Mouse (Mus musculus) right cerebral cortex, postnatal 10 days (tissue): Measurements from ENCODE around the gene Nsmf.

ENCODE experiments used
- DNase-seq, 2 experiments: peaks; one replicate each; pipeline ENCODE4 v3.0.0; 2021; ENCODE audit warnings: low spot score in 2 of 2

Gene Nsmf

GRCm38 (mm10) chr2:25054221-25055067, at the start of gene Nsmf:
Nsmf (plus strand) TSS chr2:25054355.
- DNase-seq = peak; percentile 92 to 94

DNA sequence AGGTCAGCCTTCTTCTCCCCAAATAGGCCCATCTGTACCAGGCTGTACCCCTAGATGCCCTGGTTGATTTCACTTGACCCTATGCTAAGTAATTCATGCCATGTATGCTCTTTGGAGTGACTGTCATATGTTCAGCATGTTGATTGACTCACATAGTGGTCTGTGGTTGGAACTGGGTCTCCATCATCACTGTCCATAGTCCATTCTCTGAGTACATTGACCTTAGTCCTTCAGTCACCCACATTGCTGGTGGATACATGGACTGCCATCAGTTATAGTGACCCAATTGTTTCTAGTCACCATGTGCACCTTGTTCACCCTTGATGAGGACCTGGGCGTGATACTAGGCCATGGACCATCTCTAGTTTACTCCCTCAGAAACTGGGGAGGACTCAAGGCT, 47.4 kb upstream of the Nsmf start:
- DNase-seq = no peak

- DNase-seq = no peak
These were observed 45.9 kb upstream of the Nsmf start for GRCm38 (mm10) chr2:25008250-25008649.

- no peak for DNase-seq
These were observed 31.5 kb upstream of the Nsmf start for GRCm38 (mm10) chr2:25022678-25023077.

- no peak for DNase-seq
These were observed 29.0 kb upstream of the Nsmf start for GRCm38 (mm10) chr2:25025109-25025508.

- no peak for DNase-seq
These were observed 19.2 kb upstream of the Nsmf start for GRCm38 (mm10) chr2:25034994-25035393.

GRCm38 (mm10) chr2:25040089-25040488, 14.1 kb upstream of the Nsmf start:
- no peak for DNase-seq

GRCm38 (mm10) chr2:25050921-25051320, 3.2 kb upstream of the Nsmf start:
- peak; percentile 48 to 56 for DNase-seq

- DNase-seq = no peak
These were observed 2.7 kb upstream of the Nsmf start for GRCm38 (mm10) chr2:25051450-25051849.

GRCm38 (mm10) chr2:25053101-25053500, 1.1 kb upstream of the Nsmf start:
- peak in 1 of 2 experiments; percentile 34 for DNase-seq

- DNase-seq = peak; percentile 90 to 91
These were observed 882 bp downstream of the Nsmf start for GRCm38 (mm10) chr2:25055068-25055405.

DNA sequence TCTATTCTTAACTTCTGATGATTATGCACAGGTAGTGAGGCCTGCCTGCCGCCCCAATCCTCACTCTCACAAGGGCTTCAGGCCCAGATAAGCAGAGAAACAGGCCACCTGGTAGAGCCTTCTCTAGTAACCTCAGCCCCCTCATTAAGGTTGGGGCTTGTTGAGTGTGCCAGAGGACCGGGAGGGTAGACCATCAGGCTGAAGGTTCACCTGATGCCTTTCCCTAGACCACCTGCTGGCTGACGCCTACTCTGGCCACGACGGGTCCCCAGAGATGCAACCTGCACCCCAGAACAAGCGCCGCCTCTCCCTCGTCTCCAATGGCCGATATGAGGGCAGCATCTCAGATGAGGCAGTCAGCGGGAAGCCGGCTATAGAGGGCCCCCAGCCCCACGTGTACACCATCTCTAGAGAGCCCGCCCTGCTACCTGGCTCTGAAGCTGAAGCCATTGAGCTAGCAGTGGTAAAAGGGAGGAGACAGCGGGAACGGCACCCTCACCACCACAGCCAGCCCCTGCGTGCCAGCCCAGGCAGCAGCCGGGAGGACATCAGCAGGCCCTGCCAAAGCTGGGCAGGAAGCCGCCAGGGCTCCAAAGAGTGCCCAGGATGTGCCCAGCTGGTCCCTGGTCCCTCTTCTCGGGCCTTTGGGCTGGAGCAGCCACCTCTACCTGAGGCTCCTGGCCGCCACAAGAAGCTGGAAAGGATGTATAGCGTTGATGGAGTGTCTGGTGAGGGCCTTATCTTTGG, 1.4 kb downstream of the Nsmf start:
- DNase-seq = peak; percentile 45 to 46

GRCm38 (mm10) chr2:25058926-25059325, 4.8 kb downstream of the Nsmf start:
- DNase-seq = no peak

GRCm38 (mm10) chr2:25063523-25063922, 9.4 kb downstream of the Nsmf start:
- DNase-seq = no peak

DNA sequence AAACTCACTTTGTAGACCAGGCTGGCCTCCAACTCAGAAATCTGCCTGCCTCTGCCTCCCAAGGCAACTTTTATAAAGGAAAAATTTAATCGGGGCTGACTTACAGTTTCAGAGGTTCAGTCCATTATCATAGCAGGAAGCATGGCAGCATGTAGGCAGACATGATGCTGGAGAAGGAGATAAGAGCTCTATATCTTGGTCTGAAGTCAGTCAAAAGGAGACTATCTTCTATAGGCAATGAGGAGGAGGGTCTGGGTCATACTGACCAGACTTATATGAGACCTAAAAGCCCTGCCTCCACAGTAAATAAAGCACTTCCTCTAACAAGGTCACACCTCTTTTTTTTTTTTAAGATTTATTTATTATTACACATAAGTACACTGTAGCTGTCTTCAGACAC, 10.1 kb downstream of the Nsmf start:
- DNase-seq = no peak

- no peak for DNase-seq
These were observed 11.4 kb downstream of the Nsmf start for GRCm38 (mm10) chr2:25065537-25065936.

GRCm38 (mm10) chr2:25066552-25066951, 12.4 kb downstream of the Nsmf start:
- no peak for DNase-seq

DNA sequence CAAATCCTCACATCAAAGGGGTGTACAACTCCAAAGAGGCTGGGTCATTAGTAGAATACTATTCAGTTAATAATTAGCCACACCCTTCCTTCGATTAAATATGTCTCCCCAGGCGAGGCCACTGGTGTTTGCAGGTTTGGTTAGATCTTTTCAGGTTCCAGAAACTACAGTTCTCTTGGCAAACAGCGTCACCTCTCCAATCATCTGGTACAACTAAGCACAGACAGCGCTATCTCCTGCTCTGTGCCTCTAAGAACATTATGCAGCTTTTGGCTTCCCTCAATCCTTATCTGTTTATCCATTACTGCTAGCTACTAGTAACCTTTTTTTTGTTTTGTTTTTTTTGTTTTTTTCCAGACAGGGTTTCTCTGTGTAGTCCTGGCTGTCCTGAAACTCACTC, 15.4 kb downstream of the Nsmf start:
- no peak for DNase-seq

GRCm38 (mm10) chr2:25072398-25072797, 18.2 kb downstream of the Nsmf start:
- DNase-seq = no peak

DNA sequence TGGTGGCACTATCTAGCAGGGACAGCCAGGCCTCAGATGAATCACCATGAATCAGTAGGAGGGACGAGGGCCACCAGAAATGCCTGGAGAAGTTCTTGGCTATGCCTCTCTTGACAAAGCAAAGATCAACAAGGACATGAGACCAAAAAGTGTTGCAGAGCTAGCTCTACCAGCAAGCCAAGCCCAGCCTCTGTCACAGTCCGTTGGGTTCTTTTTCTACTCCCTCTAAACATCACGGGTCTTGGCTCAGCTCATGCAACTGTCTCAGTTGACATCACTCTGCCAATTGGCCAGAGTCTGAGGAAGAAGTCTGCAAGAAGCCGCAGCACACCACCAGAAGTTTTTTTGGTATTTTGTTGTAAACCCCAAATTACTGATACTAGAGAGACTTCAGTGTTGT, 21.4 kb downstream of the Nsmf start:
- no peak for DNase-seq

DNA sequence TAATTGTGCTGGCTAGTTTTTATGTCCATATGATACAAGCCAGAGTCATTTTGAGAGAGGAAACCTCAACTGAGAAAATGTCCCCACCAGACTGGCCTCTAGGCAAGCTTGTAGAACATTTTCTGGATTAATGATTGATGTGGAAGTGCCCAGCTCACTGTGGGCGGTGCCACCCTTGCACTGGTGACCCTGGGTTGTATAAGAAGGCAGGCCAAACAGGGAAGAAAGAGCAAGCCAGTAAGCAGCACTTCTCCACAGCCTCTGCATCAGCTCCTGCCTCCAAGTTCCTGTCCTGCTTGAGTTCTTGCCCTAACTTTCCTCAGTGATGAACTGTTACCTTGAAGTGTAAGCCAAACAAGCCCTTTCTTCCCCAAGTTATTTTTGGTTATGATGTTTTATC, 24.8 kb downstream of the Nsmf start:
- no peak for DNase-seq

GRCm38 (mm10) chr2:25080076-25080475, 25.9 kb downstream of the Nsmf start, which contains the start of gene Entpd8:
Entpd8 (plus strand) TSS chr2:25080304.
- DNase-seq = no peak

GRCm38 (mm10) chr2:25083697-25084096, 29.5 kb downstream of the Nsmf start:
- no peak for DNase-seq
